Mouse (Mus musculus): Measurements from ENCODE around the gene Tmem200b. TPM values are rescaled to one million over a fixed set of nuclear protein-coding genes. Genes with fewer than 3 reads are reported as not detected.

Tmem200b gene
- polyA plus RNA-seq, 1 experiment from 2014 or later, result 8.2 TPM

DNA sequence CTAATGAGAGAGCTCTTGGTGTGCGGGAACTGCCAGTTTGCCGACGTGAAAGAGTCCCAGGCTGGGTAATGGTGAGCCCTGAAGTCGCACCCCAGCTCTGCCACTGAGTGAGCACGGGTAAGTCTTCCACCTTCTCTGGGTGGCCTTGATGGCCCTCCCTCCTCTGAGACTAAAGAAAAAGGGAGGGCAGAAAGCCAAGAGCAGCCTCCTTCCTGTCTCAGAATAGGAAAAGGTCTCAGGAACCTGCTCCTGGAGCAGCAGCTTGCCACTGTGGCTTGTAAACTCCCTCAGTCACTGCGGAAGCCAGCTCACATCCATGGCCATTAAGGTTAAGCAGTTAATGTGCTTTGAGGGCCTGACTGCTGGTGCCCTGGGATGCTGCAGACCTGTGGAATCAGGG lies 36.2 kb upstream of the Tmem200b start:
- H3K9me3 ChIP-seq (replicated peaks), result no peaks in the 10 kb centered on the region
- H3K27ac ChIP-seq (ENCODE audit: poor library complexity, severe bottlenecking), result no peak overlapping the region
- H3K4me3 ChIP-seq, result no peak overlapping the region
- H3K27me3 ChIP-seq (replicated peaks), result no peaks in the 10 kb centered on the region
- 76% methylated on average over 6 of the region's 6 CpGs for WGBS
- peaks cover 50% of the 10 kb centered on the region for H3K4me1 ChIP-seq (replicated peaks)
- H3K4me2 ChIP-seq, result no peak overlapping the region
- no peak for ATAC-seq (ENCODE audit: insufficient number of reproducible peaks, low FRiP score)
- no peak overlapping the region for H3K9ac ChIP-seq
- peaks cover 36% of the 10 kb centered on the region for H3K36me3 ChIP-seq

DNA sequence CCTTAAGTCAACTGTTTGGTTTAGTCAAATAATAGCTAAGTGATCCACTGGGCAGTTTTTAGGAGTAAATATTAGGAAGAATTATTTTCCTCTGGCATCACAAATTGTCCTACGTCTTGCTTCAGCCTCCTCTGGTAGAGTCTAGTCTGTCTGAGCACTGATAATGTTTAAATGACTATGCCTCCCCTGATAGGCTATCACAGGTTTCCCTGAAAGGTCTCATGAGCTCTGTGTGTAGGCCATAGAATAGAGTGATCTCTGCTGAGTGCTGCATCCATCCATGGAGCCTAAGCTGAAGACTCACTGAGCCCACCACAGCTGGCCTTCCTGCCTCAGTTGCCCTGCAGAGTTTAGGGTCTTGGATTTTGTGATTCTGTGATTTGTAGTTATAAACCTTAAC lies 33.0 kb upstream of the Tmem200b start:
- H3K27me3 ChIP-seq (replicated peaks), result no peaks in the 10 kb centered on the region
- peaks cover 35% of the 10 kb centered on the region for H3K4me1 ChIP-seq (replicated peaks)
- no peak overlapping the region for H3K27ac ChIP-seq (ENCODE audit: poor library complexity, severe bottlenecking)
- peaks cover 60% of the 10 kb centered on the region for H3K36me3 ChIP-seq
- H3K4me3 ChIP-seq, result no peak overlapping the region
- ATAC-seq (ENCODE audit: insufficient number of reproducible peaks, low FRiP score), result no peak
- H3K9ac ChIP-seq, result no peak overlapping the region
- H3K4me2 ChIP-seq, result no peak overlapping the region
- WGBS, result 25% methylated on average over 1 of the region's 1 CpGs
- H3K9me3 ChIP-seq (replicated peaks), result no peaks in the 10 kb centered on the region

DNA sequence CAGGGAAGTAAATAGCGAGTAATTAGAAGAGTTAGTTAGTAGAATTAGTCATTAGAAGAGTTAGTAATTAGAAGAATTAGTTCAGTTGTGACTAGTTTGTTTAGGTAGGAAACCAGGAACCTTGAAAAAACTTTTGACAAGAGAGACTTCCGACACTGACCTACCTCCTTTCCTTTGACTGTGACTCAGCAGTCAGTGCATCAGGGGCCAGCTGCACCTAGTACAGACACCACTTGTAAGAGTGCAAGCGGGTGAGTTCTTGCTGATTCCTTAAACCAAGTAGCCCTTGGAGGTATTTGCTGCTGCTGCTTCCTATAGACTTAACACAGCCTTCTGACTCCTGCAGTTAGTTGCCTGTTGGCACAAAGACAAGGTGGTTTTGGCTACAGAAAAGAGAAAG lies 30.9 kb upstream of the Tmem200b start:
- Histone ChIP-seq H3K27ac (ENCODE audit: poor library complexity, severe bottlenecking) (no peak overlapping the region), H3K4me2 (no peak overlapping the region), H3K9ac (no peak overlapping the region), H3K4me3 (no peak overlapping the region), H3K4me1 (replicated peaks) (peaks cover 17% of the 10 kb centered on the region), H3K9me3 (replicated peaks) (no peaks in the 10 kb centered on the region), H3K36me3 (peaks cover 64% of the 10 kb centered on the region), H3K27me3 (replicated peaks) (no peaks in the 10 kb centered on the region)
- ATAC-seq (ENCODE audit: insufficient number of reproducible peaks, low FRiP score), result no peak
- 75% methylated on average over 3 of the region's 3 CpGs for WGBS

DNA sequence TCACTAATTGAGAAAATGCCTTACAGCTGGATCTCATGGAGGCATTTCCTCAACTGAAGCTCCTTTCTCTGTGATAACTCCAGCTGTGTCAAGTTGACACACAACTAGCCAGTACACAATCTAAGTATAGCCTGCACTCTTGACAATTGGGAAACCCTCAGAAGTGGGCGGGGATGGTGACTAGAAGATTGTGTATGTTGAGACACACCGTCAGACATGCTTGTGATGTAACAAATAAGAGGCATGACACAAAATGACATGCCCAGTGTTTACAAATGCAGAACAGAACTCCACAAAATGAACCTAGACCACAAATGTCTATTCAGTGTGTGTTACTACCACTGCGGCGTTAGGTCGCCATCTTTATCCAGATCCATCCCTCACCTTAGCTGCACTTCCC lies 24.5 kb upstream of the Tmem200b start:
- Histone ChIP-seq H3K36me3 (peaks cover 82% of the 10 kb centered on the region), H3K27me3 (replicated peaks) (no peaks in the 10 kb centered on the region), H3K9me3 (replicated peaks) (no peaks in the 10 kb centered on the region), H3K27ac (ENCODE audit: poor library complexity, severe bottlenecking) (no peak overlapping the region), H3K4me3 (no peak overlapping the region), H3K9ac (no peak overlapping the region), H3K4me1 (replicated peaks) (no peaks in the 10 kb centered on the region), H3K4me2 (no peak overlapping the region)
- 93% methylated on average over 5 of the region's 5 CpGs for WGBS
- ATAC-seq (ENCODE audit: insufficient number of reproducible peaks, low FRiP score), result no peak

DNA sequence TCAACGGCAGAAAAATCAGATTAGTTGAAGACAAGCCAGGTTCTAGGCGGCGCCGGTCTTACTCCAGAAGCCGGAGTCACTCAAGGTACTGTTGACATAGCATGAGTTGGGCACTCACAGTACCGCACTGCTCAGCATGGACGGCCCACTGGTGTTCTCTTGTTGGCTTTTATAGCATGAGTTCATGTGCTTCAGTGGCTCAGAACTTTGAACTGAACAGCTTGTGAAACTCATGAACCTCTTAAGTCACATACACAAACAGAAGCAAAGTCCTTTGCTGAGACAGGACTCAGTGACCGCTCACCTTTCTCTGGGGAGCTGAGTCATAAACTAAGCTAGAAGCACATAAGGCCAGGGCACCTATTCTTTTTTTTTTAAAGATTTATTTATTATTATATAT lies 23.8 kb upstream of the Tmem200b start:
- no peak overlapping the region for H3K27ac ChIP-seq (ENCODE audit: poor library complexity, severe bottlenecking)
- H3K27me3 ChIP-seq (replicated peaks), result no peaks in the 10 kb centered on the region
- no peaks in the 10 kb centered on the region for H3K4me1 ChIP-seq (replicated peaks)
- no peak overlapping the region for H3K9ac ChIP-seq
- WGBS, result 93% methylated on average over 8 of the region's 8 CpGs
- H3K4me3 ChIP-seq, result no peak overlapping the region
- no peaks in the 10 kb centered on the region for H3K9me3 ChIP-seq (replicated peaks)
- no peak for ATAC-seq (ENCODE audit: insufficient number of reproducible peaks, low FRiP score)
- peaks cover 82% of the 10 kb centered on the region for H3K36me3 ChIP-seq
- no peak overlapping the region for H3K4me2 ChIP-seq

DNA sequence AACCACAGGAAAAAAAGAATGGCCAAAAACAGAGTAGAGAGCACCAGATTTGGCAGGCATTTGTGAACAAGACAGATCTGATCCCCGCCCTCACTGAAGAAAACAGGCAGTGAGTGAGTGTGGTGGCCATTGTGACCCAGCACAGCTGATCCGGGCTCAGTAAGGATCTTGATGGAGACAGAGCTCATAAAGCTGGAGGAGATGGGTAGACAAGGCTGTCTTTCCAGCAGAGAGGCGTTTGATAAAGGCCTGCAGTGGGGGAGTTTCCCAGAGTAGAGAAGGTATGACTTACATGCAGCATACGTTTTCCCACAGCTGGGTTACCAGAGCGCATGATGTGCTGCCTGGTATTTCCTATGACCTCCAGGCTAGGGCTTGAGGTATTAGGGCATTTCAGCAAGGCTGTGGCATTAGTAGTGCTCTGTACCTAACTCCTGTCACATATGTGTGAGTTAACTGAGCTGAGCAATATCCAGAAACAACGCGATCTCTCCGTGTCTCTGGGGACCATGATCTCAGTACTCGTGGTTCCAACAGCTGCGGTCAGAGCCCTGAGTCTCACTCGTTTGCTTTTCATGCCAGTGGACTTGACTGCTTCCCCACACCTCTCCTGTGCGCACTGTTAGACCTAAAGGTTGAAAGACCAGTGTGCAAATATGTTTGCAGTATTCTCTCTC lies 22.9 kb upstream of the Tmem200b start:
- H3K36me3 ChIP-seq, result peaks cover 76% of the 10 kb centered on the region
- H3K4me1 ChIP-seq (replicated peaks), result no peaks in the 10 kb centered on the region
- H3K27me3 ChIP-seq (replicated peaks), result no peaks in the 10 kb centered on the region
- H3K4me2 ChIP-seq, result no peak overlapping the region
- H3K27ac ChIP-seq (ENCODE audit: poor library complexity, severe bottlenecking), result no peak overlapping the region
- no peak for ATAC-seq (ENCODE audit: insufficient number of reproducible peaks, low FRiP score)
- H3K4me3 ChIP-seq, result no peak overlapping the region
- H3K9ac ChIP-seq, result no peak overlapping the region
- H3K9me3 ChIP-seq (replicated peaks), result no peaks in the 10 kb centered on the region
- WGBS, result 90% methylated on average over 12 of the region's 12 CpGs

DNA sequence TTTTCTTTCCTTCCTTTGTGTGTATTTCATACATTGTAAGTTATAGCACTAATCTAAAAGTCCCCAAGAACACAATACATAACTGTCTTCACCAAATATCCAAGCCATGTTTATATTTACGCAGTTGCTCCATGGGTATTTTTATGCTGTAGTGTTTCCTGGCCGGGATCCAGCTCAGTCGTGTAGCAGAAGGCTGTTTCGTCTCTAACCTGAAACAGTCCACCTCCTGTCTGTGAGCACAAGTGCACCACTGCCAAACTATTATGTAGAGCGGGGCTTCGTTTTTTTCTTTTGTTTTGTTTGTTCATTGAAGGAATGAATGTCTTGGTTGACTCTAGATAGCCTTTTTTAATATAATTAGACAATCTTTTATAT lies 22.4 kb upstream of the Tmem200b start:
- Histone ChIP-seq H3K36me3 (peaks cover 75% of the 10 kb centered on the region), H3K4me2 (no peak overlapping the region), H3K4me3 (no peak overlapping the region), H3K9me3 (replicated peaks) (no peaks in the 10 kb centered on the region), H3K27me3 (replicated peaks) (no peaks in the 10 kb centered on the region), H3K27ac (ENCODE audit: poor library complexity, severe bottlenecking) (no peak overlapping the region), H3K4me1 (replicated peaks) (no peaks in the 10 kb centered on the region), H3K9ac (no peak overlapping the region)
- WGBS, result 73% methylated on average over 6 of the region's 6 CpGs
- ATAC-seq (ENCODE audit: insufficient number of reproducible peaks, low FRiP score), result no peak

DNA sequence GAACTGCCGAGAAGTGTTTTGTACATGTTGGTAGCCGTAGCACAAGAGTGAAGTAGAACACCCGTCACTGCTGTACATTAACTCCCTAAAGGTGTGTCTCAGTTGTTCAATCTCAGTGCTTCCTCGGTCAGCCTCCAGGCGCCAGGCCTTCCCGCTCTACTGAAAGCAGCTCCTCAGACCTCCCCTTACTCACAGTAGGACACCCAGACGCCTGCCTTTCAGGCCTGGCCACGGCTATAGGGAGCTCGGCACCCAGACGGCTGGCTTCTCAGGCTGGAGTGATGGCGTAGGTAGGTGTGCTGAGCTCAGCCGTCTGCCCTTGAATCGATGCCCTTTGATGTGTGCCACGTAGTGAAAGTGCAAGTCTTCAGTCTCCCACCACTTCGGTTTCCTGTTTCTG lies 20.5 kb upstream of the Tmem200b start:
- H3K4me3 ChIP-seq, result no peak overlapping the region
- no peak overlapping the region for H3K9ac ChIP-seq
- no peak overlapping the region for H3K4me2 ChIP-seq
- H3K4me1 ChIP-seq (replicated peaks), result no peaks in the 10 kb centered on the region
- no peaks in the 10 kb centered on the region for H3K9me3 ChIP-seq (replicated peaks)
- no peak for ATAC-seq (ENCODE audit: insufficient number of reproducible peaks, low FRiP score)
- H3K27me3 ChIP-seq (replicated peaks), result no peaks in the 10 kb centered on the region
- H3K27ac ChIP-seq (ENCODE audit: poor library complexity, severe bottlenecking), result no peak overlapping the region
- 90% methylated on average over 15 of the region's 15 CpGs for WGBS
- H3K36me3 ChIP-seq, result peaks cover 76% of the 10 kb centered on the region

DNA sequence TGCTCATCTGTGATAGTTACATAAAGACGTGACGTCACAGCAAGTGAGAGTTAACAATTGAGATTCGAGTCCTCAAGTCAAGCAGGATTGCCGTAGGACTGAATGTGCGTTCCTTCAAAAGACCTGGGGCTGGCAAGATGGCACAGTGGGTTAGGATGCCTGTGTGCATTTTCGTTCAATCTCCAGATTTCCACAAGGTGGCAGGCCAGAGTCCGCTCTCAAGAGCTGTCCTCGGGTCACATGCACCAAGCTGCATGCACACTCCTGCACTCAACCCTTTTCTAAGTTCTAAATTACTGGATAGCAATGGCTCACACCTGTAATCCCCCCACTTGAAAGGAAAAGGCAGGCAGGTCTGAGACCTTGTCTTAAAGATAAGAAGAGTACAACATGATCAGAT lies 17.1 kb upstream of the Tmem200b start:
- no peak overlapping the region for H3K4me2 ChIP-seq
- no peak overlapping the region for H3K27ac ChIP-seq (ENCODE audit: poor library complexity, severe bottlenecking)
- H3K36me3 ChIP-seq, result peaks cover 57% of the 10 kb centered on the region
- H3K4me3 ChIP-seq, result no peak overlapping the region
- H3K4me1 ChIP-seq (replicated peaks), result no peaks in the 10 kb centered on the region
- no peak for ATAC-seq (ENCODE audit: insufficient number of reproducible peaks, low FRiP score)
- H3K9ac ChIP-seq, result no peak overlapping the region
- 58% methylated on average over 8 of the region's 8 CpGs for WGBS
- no peaks in the 10 kb centered on the region for H3K27me3 ChIP-seq (replicated peaks)
- H3K9me3 ChIP-seq (replicated peaks), result peaks cover 7% of the 10 kb centered on the region; the same call in 1 of the 2 replicates

DNA sequence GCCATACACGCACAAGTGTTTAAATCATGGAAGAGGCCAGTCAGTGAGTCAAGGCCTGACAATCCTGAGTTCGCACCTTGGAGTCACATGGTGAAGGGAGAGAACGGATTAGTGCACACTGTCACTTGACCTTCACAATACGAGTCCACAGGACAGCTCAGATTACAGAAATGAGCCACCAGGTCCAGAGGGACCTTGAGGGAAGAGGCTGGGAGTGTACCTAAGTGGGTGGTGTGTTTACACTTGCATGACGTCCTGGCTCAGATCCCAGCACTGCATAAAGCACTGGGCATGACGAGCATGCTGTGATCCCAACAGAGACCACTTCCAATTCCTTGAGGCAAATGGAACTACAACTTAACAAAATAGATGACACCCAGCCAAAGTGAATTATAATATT lies 15.1 kb upstream of the Tmem200b start:
- H3K4me3 ChIP-seq, result no peak overlapping the region
- WGBS, result 57% methylated on average over 6 of the region's 6 CpGs
- no peak for ATAC-seq (ENCODE audit: insufficient number of reproducible peaks, low FRiP score)
- no peak overlapping the region for H3K4me2 ChIP-seq
- H3K4me1 ChIP-seq (replicated peaks), result peaks cover 19% of the 10 kb centered on the region
- H3K27ac ChIP-seq (ENCODE audit: poor library complexity, severe bottlenecking), result no peak overlapping the region
- H3K9ac ChIP-seq, result no peak overlapping the region
- H3K9me3 ChIP-seq (replicated peaks), result peaks cover 7% of the 10 kb centered on the region; the same call in 1 of the 2 replicates
- no peaks in the 10 kb centered on the region for H3K27me3 ChIP-seq (replicated peaks)
- peaks cover 38% of the 10 kb centered on the region for H3K36me3 ChIP-seq

DNA sequence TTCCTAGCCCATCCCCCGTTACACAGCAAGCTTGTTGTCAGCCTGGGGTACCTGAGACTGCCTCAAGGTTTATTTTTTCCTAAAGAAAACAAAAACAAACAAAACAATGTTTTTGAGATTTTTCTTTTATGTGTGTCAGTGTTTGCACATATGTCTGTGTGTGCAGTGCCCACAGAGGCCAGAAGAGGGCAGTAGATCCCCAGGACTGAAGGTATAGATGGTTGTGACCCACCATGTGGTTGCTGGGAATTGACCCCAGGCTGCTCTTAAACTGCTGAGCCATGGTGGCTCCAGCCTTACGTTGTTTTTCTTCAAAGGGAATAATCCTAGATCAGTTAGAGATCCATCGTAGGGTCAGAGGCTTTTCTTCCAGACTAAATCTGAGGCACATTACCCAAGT lies 13.7 kb upstream of the Tmem200b start:
- Histone ChIP-seq H3K9ac (no peak overlapping the region), H3K9me3 (replicated peaks) (peaks cover 7% of the 10 kb centered on the region; the same call in 1 of the 2 replicates), H3K27me3 (replicated peaks) (peaks cover 9% of the 10 kb centered on the region), H3K36me3 (peaks cover 25% of the 10 kb centered on the region), H3K4me1 (replicated peaks) (peaks cover 21% of the 10 kb centered on the region), H3K4me2 (no peak overlapping the region), H3K4me3 (no peak overlapping the region), H3K27ac (ENCODE audit: poor library complexity, severe bottlenecking) (no peak overlapping the region)
- ATAC-seq (ENCODE audit: insufficient number of reproducible peaks, low FRiP score), result no peak
- WGBS, result 94% methylated on average over 3 of the region's 3 CpGs
